Mouse (Mus musculus): Measurements from ENCODE around the gene Disp2. TPM values are rescaled to one million over a fixed set of nuclear protein-coding genes. Genes with fewer than 3 reads are reported as not detected.

The Disp2 gene
- polyA plus RNA-seq, 1 experiment from 2014 or later = 20.9 TPM

DNA sequence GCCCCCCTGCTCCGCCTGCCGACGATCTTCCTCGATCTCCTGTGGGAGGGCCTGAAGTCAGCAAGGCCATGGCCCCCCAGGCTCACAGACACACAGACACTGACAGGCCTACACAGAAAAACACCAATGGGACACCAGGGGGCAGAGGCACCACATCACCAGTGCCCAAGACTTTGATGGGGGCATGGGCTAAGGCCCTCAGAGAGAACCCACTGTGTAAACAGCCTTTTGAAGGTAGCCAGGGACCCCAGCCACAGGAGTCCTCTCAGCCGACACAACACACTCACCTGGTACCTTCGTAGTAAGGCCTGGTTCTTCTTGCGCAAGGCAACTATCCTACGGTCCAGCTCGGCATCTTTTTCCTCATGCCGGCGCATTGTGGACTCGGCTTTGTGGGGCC, 18.2 kb upstream of the Disp2 start:
- 0 out of 2 replicates have a peak, but pooled peaks cover 8% of the 10 kb centered on the region for H3K27me3 ChIP-seq
- no peak for ATAC-seq (ENCODE audit: low FRiP score)
- peak overlapping the region; percentile 97 for H3K27ac ChIP-seq
- peaks cover 40% of the 10 kb centered on the region for H3K4me1 ChIP-seq
- peak overlapping the region; percentile 14; the same call in 1 of the 2 replicates for H3K4me3 ChIP-seq
- peak overlapping the region; percentile 54; the same call in 1 of the 2 replicates for H3K9ac ChIP-seq
- H3K4me2 ChIP-seq (replicated peaks) = peak overlapping the region; percentile 46
- H3K9me3 ChIP-seq (replicated peaks) = no peaks in the 10 kb centered on the region
- H3K36me3 ChIP-seq = no peaks in the 10 kb centered on the region
- WGBS = 82% methylated on average over 12 of the region's 12 CpGs

- peak within 1 kb of the TSS; percentile 97 for H3K27ac ChIP-seq
- H3K9me3 ChIP-seq (replicated peaks) = no peaks in the 10 kb centered on the region
- H3K4me2 ChIP-seq (replicated peaks) = peak within 1 kb of the TSS; percentile 46
- 3% methylated on average over 28 of the region's 29 CpGs for WGBS
- peaks cover 40% of the 10 kb centered on the region for H3K4me1 ChIP-seq
- H3K4me3 ChIP-seq = peak within 1 kb of the TSS; percentile 14
- peaks cover 8% of the 10 kb centered on the region; the same call in 1 of the 2 replicates for H3K27me3 ChIP-seq
- peak within 1 kb of the TSS; percentile 54 for H3K9ac ChIP-seq
- no peaks in the 10 kb centered on the region for H3K36me3 ChIP-seq
- ATAC-seq (ENCODE audit: low FRiP score) = peak; percentile 84
Observed at GRCm38 (mm10) chr2:118761906-118762783, 17.4 kb upstream of the Disp2 start, which contains the start of gene Ccdc9b. Gene Ccdc9b, minus strand, starts transcription at chr2:118762661.

DNA sequence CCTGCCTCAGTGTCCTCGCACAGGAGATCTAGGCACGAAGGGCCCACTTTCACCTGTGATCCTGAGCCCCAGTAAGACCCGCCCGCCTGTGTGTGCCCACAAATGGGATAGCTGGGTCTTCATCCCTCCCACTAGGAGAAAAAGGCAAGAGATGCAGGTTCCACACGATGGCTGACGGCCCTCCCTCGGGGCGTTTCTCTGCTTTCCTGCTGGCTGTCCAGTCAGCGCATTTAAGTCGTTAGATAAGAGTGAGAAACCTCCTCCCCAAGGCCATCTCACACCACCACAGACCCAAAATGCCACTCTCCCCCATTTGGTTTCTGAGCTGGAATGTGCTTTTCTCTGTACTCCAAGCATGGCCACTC, 16.8 kb upstream of the Disp2 start:
- peak overlapping the region; percentile 46 for H3K4me2 ChIP-seq (replicated peaks)
- no peaks in the 10 kb centered on the region for H3K36me3 ChIP-seq
- no peak overlapping the region for H3K4me3 ChIP-seq
- 14% methylated on average over 10 of the region's 10 CpGs for WGBS
- peaks cover 40% of the 10 kb centered on the region for H3K4me1 ChIP-seq
- peaks cover 10% of the 10 kb centered on the region; the same call in 1 of the 2 replicates for H3K27me3 ChIP-seq
- no peak for ATAC-seq (ENCODE audit: low FRiP score)
- H3K9ac ChIP-seq = peak overlapping the region; percentile 54; the same call in 1 of the 2 replicates
- peak overlapping the region; percentile 97 for H3K27ac ChIP-seq
- H3K9me3 ChIP-seq (replicated peaks) = no peaks in the 10 kb centered on the region

GRCm38 (mm10) chr2:118763469-118763868, 16.1 kb upstream of the Disp2 start:
- H3K27ac ChIP-seq = 0 out of 2 replicates have a peak overlapping the region, but pooled peaks have one; percentile 97
- H3K4me3 ChIP-seq = no peak overlapping the region
- ATAC-seq (ENCODE audit: low FRiP score) = no peak
- H3K36me3 ChIP-seq = no peaks in the 10 kb centered on the region
- 57% methylated on average over 7 of the region's 7 CpGs for WGBS
- no peaks in the 10 kb centered on the region for H3K9me3 ChIP-seq (replicated peaks)
- H3K4me2 ChIP-seq (replicated peaks) = no peak overlapping the region
- H3K27me3 ChIP-seq = peaks cover 6% of the 10 kb centered on the region; the same call in 1 of the 2 replicates
- 0 out of 2 replicates have a peak overlapping the region, but pooled peaks have one; percentile 2 for H3K9ac ChIP-seq
- peaks cover 40% of the 10 kb centered on the region for H3K4me1 ChIP-seq

DNA sequence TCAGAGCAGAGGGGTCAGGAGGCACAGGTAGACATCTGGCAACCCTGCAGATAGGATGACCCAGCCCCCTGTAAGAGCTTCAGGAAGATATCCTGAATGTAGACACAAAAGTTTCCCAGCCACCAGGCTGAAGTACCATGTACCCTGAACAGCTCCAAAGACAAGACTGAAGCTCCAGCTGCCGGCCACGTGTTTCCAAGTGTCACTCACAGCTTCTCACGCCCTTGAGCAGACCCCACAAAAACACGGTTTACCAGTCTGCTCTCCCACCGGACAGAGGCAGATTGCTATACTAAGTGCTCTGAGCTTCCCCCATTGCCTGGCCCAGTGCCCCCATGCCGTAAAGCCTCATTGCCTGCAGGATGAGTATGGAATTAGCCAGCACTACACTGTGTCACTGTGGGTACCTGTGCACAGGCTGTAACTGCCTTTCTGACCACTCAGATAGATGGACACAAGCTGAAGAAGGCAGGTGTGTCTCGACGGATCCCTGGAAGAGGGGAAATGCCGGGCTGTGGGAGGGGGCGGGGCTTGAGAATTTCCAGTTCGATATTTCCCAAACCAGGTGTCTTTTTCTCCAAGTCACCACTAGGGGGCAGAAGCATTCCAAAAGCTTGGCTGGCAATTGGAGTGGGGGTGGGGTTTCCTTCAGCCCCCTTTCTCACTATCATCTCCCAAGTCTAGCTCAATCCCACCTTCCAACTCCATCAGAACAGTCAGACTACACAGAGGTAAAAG, 15.3 kb upstream of the Disp2 start:
- WGBS = 23% methylated on average over 11 of the region's 11 CpGs
- H3K27ac ChIP-seq = no peak overlapping the region
- ATAC-seq (ENCODE audit: low FRiP score) = no peak
- peaks cover 40% of the 10 kb centered on the region for H3K4me1 ChIP-seq
- no peak overlapping the region for H3K9ac ChIP-seq
- no peak overlapping the region for H3K4me3 ChIP-seq
- H3K27me3 ChIP-seq = peaks cover 6% of the 10 kb centered on the region; the same call in 1 of the 2 replicates
- H3K9me3 ChIP-seq (replicated peaks) = no peaks in the 10 kb centered on the region
- no peaks in the 10 kb centered on the region for H3K36me3 ChIP-seq
- H3K4me2 ChIP-seq (replicated peaks) = no peak overlapping the region

- ATAC-seq (ENCODE audit: low FRiP score) = no peak
- Histone ChIP-seq H3K9me3 (replicated peaks) (no peaks in the 10 kb centered on the region), H3K27me3 (peaks cover 6% of the 10 kb centered on the region; the same call in 1 of the 2 replicates), H3K36me3 (no peaks in the 10 kb centered on the region), H3K4me1 (peaks cover 36% of the 10 kb centered on the region), H3K27ac (no peak overlapping the region), H3K4me3 (no peak overlapping the region), H3K4me2 (replicated peaks) (no peak overlapping the region), H3K9ac (no peak overlapping the region)
- WGBS = 85% methylated on average over 5 of the region's 5 CpGs
Observed at GRCm38 (mm10) chr2:118764875-118765274, 14.6 kb upstream of the Disp2 start.

DNA sequence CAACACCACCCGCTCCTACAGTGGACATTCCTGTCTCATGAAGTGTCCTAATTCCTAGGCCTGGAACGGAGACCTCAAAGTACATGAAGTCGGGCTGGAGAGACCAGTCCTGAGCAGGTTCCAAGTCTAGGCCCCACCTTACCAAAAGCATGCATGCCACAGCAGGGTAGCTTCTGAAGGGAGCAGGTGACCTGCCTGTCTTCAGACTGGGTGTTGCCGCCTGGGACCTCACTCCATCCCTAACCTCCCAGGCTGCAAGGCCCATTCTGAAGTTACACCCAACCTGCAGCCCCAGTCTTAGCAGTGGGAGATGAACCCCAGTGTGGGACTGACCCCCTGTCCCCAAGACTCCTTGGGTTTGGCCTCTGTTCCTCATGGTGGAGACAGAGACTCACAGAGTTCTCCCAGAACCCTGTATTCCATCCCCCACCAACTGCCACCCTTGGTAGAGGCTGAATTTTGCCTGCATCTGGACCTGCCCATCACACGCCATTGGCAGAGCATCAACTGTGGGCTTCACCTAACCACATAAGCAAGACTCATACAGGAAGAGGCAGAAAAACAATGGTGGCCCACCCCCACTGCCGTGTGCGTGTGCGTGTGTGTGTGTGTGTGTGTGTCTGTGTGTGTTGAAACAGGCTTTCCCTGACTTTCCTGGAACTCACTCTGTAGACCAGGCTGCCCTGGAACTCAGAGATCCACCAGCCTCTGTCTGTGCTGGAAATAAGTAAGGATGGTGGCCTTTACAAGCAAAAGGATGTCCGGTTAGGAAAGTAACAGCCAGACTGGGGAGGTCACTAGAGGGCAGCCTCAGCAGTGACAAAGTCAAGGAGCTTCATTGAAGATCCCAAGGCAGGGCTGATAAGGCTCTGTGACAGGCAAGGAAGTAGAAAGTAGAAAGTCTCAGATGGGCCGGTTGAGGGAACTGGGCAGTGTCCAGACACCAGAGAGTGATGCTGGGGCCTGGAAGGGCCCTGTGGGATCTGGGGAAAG, 13.2 kb upstream of the Disp2 start:
- H3K9ac ChIP-seq = no peak overlapping the region
- WGBS = 78% methylated on average over 10 of the region's 10 CpGs
- H3K9me3 ChIP-seq (replicated peaks) = no peaks in the 10 kb centered on the region
- H3K36me3 ChIP-seq = no peaks in the 10 kb centered on the region
- no peak overlapping the region for H3K4me2 ChIP-seq (replicated peaks)
- no peak overlapping the region for H3K27ac ChIP-seq
- H3K4me1 ChIP-seq = peaks cover 28% of the 10 kb centered on the region
- H3K4me3 ChIP-seq = no peak overlapping the region
- peaks cover 6% of the 10 kb centered on the region; the same call in 1 of the 2 replicates for H3K27me3 ChIP-seq
- no peak for ATAC-seq (ENCODE audit: low FRiP score)

GRCm38 (mm10) chr2:118772158-118772874, 7.2 kb upstream of the Disp2 start, which contains the start of gene Phgr1:
Gene Phgr1, plus strand, starts transcription at chr2:118772769.
- Histone ChIP-seq H3K36me3 (no peaks in the 10 kb centered on the region), H3K9me3 (replicated peaks) (no peaks in the 10 kb centered on the region), H3K27me3 (peaks cover 11% of the 10 kb centered on the region), H3K27ac (no peak within 1 kb of the TSS), H3K4me1 (no peaks in the 10 kb centered on the region), H3K9ac (no peak within 1 kb of the TSS), H3K4me2 (replicated peaks) (no peak within 1 kb of the TSS), H3K4me3 (no peak within 1 kb of the TSS)
- no peak for ATAC-seq (ENCODE audit: low FRiP score)
- WGBS = 84% methylated on average over 6 of the region's 6 CpGs

GRCm38 (mm10) chr2:118774536-118774935, 5.0 kb upstream of the Disp2 start:
- WGBS = 85% methylated on average over 2 of the region's 2 CpGs
- peaks cover 8% of the 10 kb centered on the region for H3K27me3 ChIP-seq
- no peak overlapping the region for H3K4me3 ChIP-seq
- no peak for ATAC-seq (ENCODE audit: low FRiP score)
- H3K9ac ChIP-seq = no peak overlapping the region
- no peak overlapping the region for H3K27ac ChIP-seq
- H3K36me3 ChIP-seq = no peaks in the 10 kb centered on the region
- H3K4me1 ChIP-seq = peaks cover 4% of the 10 kb centered on the region
- H3K4me2 ChIP-seq (replicated peaks) = no peak overlapping the region
- no peaks in the 10 kb centered on the region for H3K9me3 ChIP-seq (replicated peaks)

GRCm38 (mm10) chr2:118775396-118775795, 4.1 kb upstream of the Disp2 start:
- Histone ChIP-seq H3K36me3 (no peaks in the 10 kb centered on the region), H3K9ac (no peak overlapping the region), H3K4me2 (replicated peaks) (no peak overlapping the region), H3K9me3 (replicated peaks) (no peaks in the 10 kb centered on the region), H3K4me1 (peaks cover 8% of the 10 kb centered on the region), H3K27me3 (peaks cover 8% of the 10 kb centered on the region), H3K27ac (no peak overlapping the region), H3K4me3 (no peak overlapping the region)
- 80% methylated on average over 1 of the region's 1 CpGs for WGBS
- ATAC-seq (ENCODE audit: low FRiP score) = no peak

GRCm38 (mm10) chr2:118775846-118776245, 3.7 kb upstream of the Disp2 start:
- Histone ChIP-seq H3K4me2 (replicated peaks) (no peak overlapping the region), H3K4me1 (peaks cover 12% of the 10 kb centered on the region), H3K27ac (no peak overlapping the region), H3K9me3 (replicated peaks) (no peaks in the 10 kb centered on the region), H3K4me3 (no peak overlapping the region), H3K9ac (no peak overlapping the region), H3K27me3 (peaks cover 9% of the 10 kb centered on the region), H3K36me3 (no peaks in the 10 kb centered on the region)
- ATAC-seq (ENCODE audit: low FRiP score) = no peak
- 56% methylated on average over 4 of the region's 4 CpGs for WGBS
